Mouse (Mus musculus): Measurements from ENCODE around the gene Smco1.
"Not testable (repeated sequence)": the region's sequence is repeated elsewhere in the genome, so short reads cannot be mapped to it uniquely, and the experiment has no call there.

Gene Smco1

DNA sequence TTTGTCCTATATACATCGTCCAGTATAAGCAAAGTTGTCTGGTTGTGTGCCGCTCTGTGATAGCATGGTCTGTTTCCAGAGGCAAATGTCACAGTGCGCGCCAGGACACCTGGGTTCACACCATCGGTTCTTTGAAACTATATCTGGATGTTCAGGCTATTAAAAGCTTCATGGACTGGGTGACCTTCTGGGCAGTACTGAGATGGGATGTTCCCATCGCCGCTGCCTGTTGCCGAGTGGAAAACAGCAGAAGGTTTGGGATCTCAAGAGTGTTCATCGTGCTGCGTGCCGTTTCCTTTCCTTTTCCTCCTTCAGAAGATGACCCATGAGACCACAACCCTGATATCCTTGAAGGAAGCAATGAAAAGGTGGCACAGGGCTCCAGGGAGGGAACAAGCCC lies at the start of gene Smco1:
TSS of gene Smco1 (plus strand) at position 178 of the 400 bp plus-strand sequence.
- DNase-seq: no peak

DNA sequence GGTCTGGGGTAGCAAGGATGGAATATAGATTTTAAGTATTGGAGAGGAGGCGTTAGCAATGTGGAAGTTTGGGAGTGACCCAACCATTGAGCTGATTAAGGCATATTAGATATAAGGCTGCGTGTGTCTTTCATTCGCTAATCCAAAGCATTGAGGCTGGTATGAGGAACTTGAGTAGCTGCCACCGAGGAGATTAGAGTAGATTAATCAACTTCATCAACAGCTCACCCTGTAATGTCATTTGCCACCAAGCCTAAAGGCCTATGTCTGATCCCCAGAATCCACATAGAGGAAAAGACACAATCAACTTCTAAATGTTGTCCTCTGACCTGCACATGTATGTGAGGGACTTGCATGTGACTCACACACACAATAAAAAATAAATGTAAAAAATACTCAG lies 49.5 kb upstream of the Smco1 start:
- DNase-seq: no peak

DNA sequence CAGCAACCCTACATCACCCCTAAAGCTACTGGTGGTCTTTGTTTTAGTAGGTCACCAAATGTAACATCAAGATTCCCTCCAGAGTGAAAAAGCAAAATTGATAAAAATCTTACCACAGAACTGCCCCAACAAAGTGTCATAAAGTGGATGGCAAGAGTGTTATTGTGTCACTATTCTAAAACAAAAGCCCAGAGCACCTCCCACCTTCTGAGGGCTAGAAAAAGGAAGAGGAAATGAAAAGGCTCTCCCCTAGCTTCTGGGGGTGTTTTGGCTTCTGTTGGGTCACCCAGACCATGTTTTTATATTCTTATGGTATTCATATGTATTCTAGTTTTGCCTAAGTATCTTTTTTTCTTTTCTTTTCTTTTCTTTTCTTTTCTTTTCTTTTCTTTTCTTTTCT lies 48.9 kb upstream of the Smco1 start:
- no peak for DNase-seq

DNA sequence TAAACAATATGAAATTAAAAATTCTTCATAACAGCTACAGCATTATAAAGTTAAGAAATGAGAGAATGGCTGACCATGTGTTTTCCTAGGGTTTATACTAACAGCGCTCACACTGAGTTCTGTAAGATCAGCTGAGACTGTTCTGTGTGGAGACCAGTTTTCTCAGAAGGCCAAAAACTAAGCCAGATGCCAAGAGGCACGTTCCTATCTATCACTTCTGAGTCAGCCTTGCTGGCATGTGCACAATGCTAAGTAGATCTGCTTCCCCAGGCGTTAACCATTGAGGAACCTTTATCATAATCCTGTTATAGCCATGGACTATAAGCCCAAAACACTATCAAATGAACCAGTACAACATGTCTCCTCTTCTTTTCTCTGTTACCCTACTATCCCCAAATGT lies 39.2 kb upstream of the Smco1 start:
- DNase-seq: not testable (repeated sequence)

DNA sequence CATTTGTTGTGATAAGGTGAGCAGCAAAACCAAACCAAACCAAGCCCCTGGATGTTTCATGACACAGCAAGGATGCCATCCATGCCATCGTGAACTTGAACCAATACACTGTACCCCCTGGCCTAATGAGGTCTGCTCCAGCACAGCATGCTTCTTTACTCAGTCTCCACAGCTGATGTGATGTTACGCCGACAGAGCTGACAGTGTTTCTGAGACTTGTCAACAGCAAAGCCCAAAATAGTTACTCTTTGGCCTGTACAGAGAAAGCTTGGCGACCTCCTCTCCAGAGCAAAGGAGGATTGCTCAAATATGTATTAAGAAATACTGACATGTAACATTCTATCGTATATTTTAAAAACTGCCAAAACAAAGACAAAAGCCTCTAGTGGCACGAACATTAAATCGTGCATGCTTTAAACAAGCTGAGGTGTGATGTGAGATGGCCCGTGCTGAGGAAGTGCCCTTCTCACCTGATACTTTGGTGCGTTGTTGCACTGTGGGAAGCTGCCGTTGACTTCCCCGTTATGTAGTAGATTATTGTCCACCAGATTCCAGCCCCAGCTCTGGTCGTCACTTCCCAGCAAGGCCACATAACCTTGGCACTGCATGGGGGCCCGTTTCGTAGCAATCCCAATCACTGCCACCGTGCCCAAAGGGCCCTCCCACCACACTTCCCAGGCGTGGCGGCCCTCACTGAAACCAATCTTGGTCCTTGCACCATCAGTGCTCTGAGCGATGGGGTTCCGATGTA lies 33.2 kb upstream of the Smco1 start:
- no peak for DNase-seq

DNA sequence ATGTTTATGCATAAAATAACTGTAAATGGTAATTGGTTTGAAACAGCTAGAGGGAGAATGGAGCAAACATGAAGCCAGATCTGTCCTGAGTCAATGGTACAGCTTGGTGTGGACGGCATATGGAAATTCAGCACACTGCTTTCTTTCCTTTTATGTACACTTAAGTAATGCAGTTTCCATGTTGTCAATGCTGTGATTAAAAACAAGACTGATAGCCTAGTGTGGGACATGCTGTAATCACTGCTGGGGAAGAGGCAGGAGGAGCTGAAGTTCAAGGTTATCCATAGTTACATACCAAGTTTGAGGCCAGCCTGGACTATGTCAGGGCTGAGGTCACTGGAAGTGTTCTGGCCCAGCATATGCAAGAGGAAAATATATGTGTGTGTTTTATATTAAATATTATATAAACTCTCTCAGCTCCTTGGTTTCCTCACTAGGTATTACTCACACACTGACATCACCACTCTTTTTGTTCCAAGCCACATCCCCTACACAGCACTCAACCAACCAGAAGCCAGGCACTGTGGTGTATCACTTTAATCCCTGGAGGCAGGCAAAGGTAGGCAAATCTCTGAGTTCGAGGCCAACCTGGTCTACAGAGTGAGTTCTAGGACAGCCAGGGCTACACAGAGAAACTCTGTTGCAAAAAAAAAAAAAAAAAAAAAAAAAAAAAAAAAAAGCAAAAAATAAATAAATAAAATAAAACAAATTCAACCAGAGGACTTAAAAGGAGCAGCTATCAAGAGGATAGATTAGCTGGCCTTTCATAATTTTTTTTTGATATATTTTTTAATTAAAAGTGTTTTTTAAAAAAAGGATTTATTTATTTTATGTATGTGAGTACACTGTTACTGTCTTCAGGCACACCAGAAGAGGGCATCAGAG lies 31.6 kb upstream of the Smco1 start:
- DNase-seq: no peak

DNA sequence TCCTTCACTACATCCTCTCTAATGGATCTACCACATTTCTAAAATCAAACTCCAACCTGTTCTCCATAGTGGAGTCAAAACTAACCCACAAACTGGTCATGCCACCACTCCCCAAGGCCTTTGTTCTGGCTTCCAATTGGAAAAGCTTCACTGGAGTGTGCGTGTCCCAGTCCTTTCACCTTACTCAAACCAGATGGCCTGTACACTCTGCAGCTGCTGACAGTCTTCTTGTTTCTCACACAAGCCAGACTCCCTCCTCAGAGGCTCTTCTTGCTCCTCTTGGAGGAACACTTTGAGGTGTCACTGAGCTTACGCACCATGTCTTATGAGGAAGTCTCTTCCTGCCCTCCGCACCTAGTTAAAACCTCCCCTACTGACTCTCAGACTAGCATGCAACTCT lies 27.4 kb upstream of the Smco1 start:
- no peak for DNase-seq

DNA sequence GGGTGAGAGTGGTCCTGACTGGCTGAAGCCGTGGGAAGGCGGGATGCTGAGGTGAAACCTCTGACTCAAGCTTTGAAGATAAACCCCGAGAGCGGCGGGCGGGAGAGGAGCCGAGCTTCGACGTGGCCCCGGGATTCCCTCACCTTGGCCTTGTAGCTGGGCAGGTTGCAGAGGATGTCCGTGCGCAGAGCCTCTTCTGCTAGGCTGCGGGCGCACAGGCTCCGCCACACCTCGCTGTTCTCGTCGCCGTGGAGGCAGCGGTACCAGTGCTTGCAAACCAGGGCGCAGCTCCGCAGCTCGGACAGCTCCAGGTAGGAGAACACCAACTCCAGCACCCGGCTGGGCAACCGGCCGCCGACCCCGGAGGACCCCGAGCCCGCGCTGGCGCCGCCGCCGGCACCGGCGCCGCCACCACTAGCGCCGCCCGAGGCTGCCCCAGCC lies 24.9 kb upstream of the Smco1 start:
- peak; percentile 65 for DNase-seq

DNA sequence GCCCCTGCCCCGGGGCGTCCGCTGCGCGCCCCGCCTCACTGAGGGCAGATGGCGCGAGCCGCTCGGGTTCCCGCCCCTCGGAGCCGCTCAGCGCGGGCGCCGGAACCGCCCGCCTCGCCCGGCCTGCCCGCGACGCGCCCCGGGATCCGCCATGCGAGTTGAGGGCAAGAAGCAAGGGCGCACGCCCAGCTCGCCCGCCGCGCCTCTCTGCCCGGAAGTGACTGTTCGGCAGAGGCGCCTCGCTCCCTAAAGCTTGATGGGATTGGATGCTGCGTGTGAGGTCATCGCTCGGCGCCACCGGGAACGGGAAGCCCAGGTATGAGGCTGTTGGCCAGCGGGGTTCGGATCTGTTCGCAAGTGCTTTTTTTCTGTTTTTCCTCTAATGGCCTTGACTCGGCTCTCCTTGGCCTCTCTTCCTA lies 24.3 kb upstream of the Smco1 start, which contains the start of the genes Fbxo45 and Wdr53:
TSS of gene Fbxo45 (minus strand) at position 207 of the 419 bp plus-strand sequence.
TSS of gene Wdr53 (plus strand) at position 276 of the 419 bp plus-strand sequence.
- DNase-seq: peak; percentile 98

DNA sequence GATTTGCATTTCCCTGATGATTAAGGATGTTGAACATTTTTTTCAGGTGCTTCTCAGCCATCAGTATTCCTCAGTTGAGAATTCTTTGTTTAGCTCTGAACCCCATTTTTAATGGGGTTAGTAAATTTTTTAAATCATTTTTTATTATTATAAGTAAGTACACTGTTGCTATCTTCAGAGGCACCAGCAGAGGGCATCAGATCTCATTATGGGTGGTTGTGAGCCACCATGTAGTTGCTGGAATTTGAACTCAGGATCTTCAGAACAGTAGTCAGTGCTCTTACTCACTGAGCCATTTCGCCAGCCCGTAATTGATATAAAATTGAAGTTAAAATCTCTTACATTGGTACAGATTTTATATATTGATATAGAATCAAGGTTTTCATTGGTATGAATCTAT lies 7.0 kb upstream of the Smco1 start:
- DNase-seq: not testable (repeated sequence)

DNA sequence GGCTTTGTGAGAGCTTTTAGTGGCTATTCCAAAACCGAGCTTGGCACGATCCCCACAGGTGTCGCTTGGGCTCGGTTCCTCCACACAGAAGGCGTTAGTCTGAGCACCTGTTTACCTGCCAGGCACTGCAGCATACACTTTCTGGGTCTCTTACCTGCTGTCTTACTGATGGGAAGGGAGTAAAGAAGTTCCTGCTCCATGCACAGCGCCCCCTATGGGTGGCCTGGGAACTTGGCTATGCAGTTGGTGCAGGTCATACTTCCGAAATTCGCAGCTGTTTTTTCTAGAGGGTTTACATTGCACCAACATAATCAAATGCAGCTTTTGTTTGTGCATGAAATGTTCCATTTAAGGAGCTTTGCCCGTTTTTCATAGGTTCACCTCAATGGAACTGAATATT lies 2.1 kb downstream of the Smco1 start:
- DNase-seq: no peak

DNA sequence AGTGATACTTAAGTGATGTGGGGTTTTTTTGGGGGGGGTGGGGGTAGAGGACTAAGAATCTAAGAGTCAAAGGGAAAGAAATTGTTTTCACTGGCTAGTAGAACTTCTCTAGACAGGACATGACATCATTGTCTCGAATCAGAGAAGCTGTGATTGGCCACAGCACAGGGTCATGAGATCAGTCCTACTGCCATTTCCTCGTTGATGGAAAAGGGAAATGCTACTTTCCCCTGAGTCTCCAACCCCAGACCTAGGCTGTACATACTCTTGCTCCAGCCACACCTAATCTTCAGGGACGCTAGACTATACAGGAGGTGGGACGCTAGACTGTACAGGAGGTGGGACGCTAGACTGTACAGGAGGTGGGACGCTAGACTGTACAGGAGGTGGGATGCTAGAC lies 3.8 kb downstream of the Smco1 start:
- DNase-seq: no peak

DNA sequence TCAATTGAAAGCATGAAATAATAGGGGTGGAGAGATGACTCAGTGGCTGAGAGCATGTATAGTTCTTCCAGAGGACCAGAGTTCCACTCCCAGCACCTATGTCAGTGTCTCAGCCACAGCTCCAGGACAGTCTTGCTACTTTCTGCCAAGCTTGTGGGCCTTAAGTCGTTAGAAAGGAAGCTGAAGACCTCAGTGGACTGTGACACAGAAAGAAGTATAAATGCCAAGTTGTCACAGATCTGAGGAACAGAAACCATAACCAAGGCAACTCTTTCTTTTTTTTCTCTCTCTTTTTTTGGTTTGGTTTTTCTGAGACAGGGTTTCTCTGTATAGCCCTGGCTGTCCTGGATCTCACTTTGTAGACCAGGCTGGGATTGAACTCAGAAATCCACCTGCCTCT lies 4.6 kb downstream of the Smco1 start:
- DNase-seq: no peak

DNA sequence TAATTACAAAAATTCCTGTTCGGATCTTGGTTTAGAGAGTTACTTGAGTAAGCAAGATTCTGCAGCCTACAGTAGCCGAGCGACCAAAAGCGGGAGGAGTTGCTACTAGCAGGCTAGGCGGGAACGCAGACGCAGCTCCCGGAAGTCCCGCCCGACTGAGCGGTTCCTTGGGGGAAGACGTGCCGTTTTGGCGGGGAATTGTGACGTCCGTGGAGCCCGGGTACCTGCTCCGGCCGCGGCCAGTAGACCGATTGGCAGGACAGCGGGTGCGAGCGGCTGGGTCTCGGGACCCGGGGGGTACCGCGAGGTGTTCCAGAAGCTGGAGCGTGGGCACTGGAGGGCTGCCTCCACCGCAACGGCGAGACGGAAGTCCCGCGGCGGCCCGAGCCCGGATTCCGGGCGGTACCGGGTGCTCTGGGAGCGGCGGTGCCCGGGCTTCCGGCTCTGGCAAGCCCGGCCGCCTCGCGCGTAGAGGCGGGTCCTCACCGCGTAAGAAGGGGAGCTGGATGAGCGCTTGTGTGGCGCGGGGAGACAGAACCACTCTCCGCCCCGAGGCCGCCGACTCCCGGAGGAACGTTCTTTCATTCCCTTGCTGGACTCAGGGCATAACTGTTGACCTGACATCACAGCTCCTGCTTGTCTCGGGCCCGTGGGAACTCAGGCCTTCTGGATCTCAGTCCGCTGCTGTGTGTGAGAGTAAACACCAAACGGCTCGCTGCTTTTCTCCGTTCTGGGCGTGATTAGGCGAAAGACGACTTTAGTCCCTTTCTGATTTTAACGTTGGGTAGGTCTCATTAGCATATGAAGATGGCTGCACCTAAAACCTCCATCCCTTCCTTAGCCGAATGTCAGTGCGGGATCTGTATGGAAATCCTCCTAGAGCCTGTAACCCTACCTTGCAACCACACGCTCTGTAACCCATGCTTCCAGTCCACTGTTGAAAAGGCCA lies 6.3 kb downstream of the Smco1 start, which contains the start of gene Rnf168:
TSS of gene Rnf168 (plus strand) at position 152 of the 949 bp plus-strand sequence.
- DNase-seq: peak; percentile 89

DNA sequence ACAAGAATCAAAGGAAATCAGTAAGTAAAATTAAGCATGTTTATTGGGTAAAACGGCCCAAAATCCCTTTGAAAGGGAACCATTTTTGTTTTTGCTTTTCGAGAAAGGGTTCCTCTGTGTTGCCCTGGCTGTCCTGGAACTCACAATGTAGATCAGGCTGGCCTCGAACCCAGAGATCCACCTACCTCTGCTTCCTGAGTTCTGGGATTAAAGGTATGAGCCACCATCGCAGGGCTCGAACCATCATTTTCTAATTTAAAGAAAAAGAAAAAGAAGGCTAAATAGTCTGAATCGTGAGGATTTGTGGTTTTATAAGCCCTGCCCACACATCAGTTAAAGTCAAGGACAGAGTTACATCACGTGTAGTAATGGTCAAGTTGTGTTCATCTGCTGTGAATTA lies 7.1 kb downstream of the Smco1 start:
- DNase-seq: peak; percentile 25

DNA sequence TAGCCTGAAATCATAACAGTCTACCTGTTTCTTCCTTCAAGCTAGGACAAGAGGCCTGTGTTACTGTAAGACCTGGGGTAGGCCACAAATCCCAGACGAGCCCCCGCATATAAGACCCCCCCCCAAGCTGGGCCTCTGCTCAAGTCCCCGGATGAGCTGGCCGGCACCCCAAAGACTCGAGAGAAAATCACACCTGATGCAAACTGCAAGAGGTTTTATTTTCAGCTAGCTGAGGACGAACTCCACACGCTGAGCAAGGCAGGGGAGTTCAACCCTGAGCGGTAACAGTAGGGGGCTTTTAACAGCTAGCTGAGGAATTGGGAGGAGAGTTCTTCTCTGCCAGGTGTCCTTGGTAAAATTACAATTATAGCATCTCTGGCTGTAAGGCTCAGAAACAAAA lies 8.9 kb downstream of the Smco1 start:
- DNase-seq: no peak

DNA sequence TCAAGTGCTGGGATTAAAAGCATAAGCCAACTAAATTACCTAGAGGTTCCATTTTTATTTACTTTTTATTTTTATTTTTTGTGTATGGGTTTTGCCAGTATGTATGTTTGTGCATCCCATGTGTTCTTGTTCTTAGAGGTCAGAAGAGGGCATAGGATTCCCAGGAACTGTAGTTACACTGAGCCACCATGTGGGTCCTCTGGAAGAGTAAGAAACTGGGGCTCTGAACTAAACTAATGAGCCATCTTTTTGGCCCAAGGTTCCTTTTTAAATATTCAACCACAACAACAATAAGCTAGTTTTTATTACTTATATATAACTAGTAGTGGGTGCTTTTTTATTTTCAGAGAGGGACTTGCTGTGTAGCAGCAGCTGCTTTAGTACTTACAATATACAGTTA lies 11.3 kb downstream of the Smco1 start:
- DNase-seq: no peak

DNA sequence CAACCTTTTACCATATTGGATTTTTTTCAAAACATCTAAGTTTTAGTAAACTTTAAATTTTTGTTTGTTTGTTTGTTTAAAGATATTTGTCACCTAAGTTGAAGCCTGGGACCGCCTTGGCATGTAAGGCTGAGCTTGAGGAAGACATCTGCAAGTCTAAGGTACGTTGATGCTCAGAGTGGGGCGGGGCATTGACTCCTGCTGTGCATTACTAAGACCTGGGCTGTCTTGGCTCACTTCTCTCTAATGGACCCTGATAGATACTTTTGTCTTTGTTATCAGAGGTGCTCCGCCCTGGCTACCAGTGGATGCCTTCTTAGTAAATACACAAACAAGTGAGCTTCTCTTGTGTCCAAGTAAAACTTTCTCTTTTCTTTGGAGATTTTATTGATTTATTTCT lies 20.6 kb downstream of the Smco1 start:
- DNase-seq: no peak

DNA sequence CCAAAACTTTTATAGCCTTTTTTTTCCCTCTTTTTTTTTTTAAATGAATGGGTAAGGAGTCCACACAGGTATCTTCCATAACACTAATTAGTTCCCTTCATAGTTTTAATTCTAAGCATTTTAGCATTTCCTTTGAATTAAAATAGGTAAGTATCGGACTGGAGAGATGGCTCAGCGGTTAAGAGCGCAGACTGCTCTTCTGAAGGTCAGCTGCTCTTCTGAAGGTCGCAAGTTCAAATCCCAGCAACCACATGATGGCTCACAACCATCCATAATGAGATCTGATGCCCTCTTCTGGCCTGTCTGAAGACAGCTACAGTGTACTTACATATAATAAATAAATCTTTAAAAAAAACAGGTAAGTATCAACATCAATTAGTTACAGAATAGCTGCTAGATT lies 28.3 kb downstream of the Smco1 start:
- DNase-seq: not testable (repeated sequence)

DNA sequence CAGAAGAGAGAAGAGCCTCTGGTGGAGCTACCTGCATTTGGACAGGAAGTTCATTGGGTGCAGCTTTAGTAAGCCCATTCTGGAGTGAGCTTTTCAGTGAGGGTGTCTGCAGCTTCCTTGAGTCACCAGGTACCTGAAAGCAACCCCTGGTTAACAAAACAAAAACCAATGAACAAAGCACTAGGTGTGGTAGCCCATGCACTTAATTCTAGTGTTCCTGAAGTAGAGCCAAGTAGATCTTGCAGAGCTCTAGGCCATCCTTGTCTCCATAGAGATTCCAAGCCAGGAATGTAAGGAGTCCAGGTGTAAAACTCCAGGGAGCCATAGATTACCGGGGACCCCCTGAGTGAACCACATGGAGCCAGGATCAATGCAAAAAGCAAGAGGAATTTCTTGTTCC lies 31.8 kb downstream of the Smco1 start:
- DNase-seq: no peak

DNA sequence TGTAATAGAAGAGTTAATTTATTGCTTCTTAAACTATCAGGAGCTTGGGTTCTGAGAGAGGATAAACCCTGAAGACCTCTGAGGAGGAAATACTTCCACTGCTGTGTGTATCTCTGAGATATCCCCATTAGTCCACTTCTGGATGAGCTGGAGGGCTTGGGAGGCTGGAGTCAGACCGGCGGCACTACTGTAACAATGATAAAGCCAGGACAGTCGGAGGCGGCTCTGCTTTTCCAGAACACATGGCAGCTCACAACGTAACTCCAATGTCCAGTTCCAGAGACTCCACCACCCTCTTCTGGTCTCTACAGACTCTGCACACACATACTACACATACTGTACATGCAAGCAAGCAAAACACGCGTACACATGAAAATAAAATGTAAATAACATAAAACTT lies 32.6 kb downstream of the Smco1 start:
- no peak for DNase-seq

DNA sequence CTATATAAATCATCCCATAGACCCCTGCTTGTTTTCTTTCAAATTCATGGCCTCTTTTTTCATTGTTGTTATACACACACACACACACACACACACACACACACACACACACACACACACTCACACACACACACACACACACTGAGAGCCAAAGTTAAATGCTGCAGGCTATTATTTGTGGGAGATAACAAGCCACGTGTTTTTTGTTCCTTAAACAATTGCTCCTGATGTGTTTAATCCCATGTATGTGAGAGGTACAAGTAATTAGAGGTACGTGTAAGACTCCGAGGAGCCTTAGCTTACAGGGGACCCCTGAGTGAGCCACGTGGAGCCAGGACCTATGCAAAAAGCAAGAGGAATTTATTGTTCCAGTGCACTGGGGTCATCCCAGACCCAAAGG lies 40.7 kb downstream of the Smco1 start:
- no peak for DNase-seq

DNA sequence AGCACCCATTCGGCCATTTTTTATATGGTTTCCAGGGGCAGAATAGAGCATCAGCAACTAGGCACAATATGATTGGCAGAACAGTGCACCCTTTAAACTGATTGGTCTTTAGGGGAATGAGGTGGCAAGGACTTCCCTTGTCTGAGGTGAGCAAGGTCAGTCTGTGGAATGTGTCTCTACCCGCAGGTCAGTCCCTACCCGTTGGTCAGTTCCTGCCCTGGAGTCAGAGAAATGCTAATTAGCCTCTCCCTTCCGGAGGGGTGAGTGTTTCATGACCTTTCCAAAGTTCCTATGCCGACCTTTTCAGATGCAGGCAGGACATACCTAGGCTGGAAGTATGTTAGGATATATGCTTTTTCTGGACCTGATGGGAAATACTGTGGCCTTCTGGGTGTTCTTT lies 41.1 kb downstream of the Smco1 start:
- DNase-seq: no peak

All from cerebellum, adult 9-10 months (tissue).